Mouse (Mus musculus): ENCODE data around the gene Itgb1. TPM values are rescaled to one million over a fixed set of nuclear protein-coding genes. Genes with fewer than 3 reads are reported as not detected.

The Itgb1 gene
- 149 and 288 TPM in 2 replicates for polyA plus RNA-seq (2014; fragmentation: Nextera tagmentation; extraction: Ambion mirVana)

DNA sequence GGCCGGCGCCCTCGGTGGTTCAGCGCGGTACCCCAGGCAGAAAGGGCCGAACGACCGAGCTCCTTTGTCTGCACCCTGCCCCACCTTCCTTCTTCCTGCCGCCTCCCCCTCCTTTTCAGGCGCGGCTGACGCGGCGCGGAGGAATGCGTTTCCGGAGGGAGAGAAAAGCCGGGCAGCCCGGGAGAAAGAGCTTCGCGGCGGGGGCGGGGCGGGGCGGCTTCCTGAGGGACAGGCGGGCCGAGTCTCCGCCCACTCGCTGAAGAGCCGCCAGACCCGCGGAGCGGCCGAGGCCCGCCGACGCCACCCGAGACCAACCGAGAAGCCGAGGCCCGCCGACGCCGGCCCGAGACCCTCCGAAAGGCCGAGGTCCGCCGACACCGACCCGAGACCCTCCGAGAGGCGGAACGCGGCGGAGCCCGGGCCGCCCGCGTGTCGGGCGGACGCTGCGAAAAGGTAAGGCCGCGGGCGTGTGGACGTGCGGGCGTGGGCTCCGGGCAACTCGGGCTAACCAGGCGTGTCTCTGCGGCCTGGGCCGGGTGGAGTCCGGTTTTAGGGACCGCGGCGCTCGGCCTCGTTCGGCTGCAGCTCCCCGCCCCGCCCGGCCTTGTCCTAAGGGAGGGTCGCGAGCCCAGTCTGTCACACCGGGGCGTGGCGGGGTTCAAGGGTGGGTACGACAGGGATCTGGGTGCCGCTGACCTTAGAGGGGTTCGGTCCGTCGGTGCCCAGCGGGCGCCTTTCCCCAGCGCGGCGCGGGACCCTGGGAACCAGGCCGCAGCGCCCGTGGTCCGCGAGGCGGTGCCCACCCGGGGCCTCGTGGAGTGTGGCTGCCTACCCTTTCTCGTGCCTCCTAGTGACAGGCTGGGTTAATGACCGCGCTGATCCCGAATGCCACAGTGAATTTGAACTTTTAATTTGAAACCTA lies at the start of gene Itgb1:
Gene Itgb1 (plus strand): TSS at position 148 of the 922 bp plus-strand sequence.
- H3K27me3 ChIP-seq (ENCODE audit: control insufficient read depth, insufficient read depth, low read length) = no peaks in the 10 kb centered on the region
- H3K9me3 ChIP-seq (ENCODE audit: control insufficient read depth, low read length) = no peaks in the 10 kb centered on the region
- peak within 1 kb of the TSS; percentile 99 for H3K27ac ChIP-seq (ENCODE audit: low read depth, low read length)
- peaks cover 19% of the 10 kb centered on the region for H3K4me1 ChIP-seq (ENCODE audit: control insufficient read depth, insufficient read depth, low read length)
- peak within 1 kb of the TSS; percentile 93 for H3K4me3 ChIP-seq (ENCODE audit: low read length)
- H3K36me3 ChIP-seq (ENCODE audit: control insufficient read depth, insufficient read depth, low read length) = no peaks in the 10 kb centered on the region
- peak; percentile 96 for ATAC-seq (ENCODE audit: low FRiP score, low TSS enrichment)
- peak within 1 kb of the TSS; percentile 99 for H3K9ac ChIP-seq (ENCODE audit: low read depth, low read length)
- WGBS = under 1% methylated on average over 96 of the region's 113 CpGs
- H3K4me2 ChIP-seq (replicated peaks; ENCODE audit: low read depth, low read length) = peak within 1 kb of the TSS; percentile 76

DNA sequence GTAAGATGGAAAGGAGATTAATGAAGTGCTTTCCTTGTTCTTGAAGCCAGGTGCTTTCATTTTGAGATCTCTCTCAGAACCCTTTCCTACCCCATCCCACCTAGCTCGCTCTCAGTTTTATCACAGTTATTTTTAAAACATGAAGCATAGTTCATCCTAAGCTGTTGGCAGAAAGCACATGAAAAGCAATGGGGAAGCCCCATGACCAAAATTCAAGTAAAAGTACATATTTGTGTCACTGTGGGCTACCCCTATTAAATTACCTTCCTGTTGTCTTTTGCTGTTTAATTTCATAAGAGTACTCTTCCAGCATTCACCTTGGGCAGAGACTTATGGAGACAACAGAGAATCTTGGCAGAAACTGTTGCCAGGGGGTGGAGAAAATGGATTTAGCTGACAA lies 42.4 kb upstream of the Itgb1 start:
- ATAC-seq (ENCODE audit: low FRiP score, low TSS enrichment) = no peak
- WGBS = 71% methylated on average over 1 of the region's 1 CpGs

DNA sequence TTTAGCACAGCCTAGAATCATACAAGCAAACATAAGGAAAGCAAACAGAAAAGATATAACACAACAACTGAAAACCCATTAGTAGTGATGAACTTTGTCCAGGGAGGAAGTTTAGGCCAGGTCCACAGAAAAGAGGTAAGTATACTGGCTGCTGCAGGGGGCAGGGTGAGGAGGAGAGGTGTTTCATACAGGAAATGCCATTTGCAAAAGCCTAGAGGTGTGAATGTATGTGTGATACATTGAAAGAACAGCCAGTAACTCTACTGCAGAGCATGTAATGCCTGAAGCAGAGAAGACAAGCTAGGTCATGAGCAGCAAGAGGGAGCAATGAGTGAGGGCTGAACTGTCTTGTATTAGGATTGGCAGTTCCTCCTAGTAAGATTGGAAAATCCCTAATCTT lies 40.0 kb upstream of the Itgb1 start:
- Histone ChIP-seq H3K4me2 (replicated peaks; ENCODE audit: low read depth, low read length) (no peak overlapping the region), H3K4me3 (ENCODE audit: low read length) (no peak overlapping the region), H3K4me1 (ENCODE audit: control insufficient read depth, insufficient read depth, low read length) (no peaks in the 10 kb centered on the region), H3K9ac (ENCODE audit: low read depth, low read length) (no peak overlapping the region), H3K36me3 (ENCODE audit: control insufficient read depth, insufficient read depth, low read length) (no peaks in the 10 kb centered on the region), H3K27ac (ENCODE audit: low read depth, low read length) (no peak overlapping the region), H3K9me3 (ENCODE audit: control insufficient read depth, low read length) (no peaks in the 10 kb centered on the region), H3K27me3 (ENCODE audit: control insufficient read depth, insufficient read depth, low read length) (no peaks in the 10 kb centered on the region)
- no peak for ATAC-seq (ENCODE audit: low FRiP score, low TSS enrichment)

More for the DNA sequence above, 42.4 kb upstream of the Itgb1 start:
- no peak overlapping the region for H3K9ac ChIP-seq (ENCODE audit: low read depth, low read length)
- H3K4me2 ChIP-seq (replicated peaks; ENCODE audit: low read depth, low read length) = no peak overlapping the region
- H3K9me3 ChIP-seq (ENCODE audit: control insufficient read depth, low read length) = no peaks in the 10 kb centered on the region
- H3K4me1 ChIP-seq (ENCODE audit: control insufficient read depth, insufficient read depth, low read length) = no peaks in the 10 kb centered on the region
- H3K27me3 ChIP-seq (ENCODE audit: control insufficient read depth, insufficient read depth, low read length) = no peaks in the 10 kb centered on the region
- no peak overlapping the region for H3K27ac ChIP-seq (ENCODE audit: low read depth, low read length)
- H3K36me3 ChIP-seq (ENCODE audit: control insufficient read depth, insufficient read depth, low read length) = no peaks in the 10 kb centered on the region
- no peak overlapping the region for H3K4me3 ChIP-seq (ENCODE audit: low read length)

DNA sequence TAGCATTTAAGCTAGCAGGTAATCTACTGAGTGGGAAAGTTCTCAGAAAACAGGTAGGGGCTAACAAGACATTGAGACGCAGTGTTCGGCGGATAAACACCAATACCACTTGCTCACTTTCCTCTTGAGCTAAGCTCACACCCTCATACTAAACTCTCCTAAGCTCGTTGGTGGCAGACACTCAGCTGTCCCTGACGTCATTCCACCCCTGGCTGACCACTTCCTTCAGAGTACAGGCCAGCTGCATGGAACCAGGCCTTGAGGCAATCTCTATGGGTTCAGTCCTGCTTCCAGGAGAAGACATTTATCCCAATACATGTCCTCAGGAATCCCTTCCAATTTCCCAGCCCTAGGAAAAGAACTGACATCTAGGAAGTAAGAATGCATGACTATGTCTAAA lies 39.0 kb upstream of the Itgb1 start:
- Histone ChIP-seq H3K9me3 (ENCODE audit: control insufficient read depth, low read length) (no peaks in the 10 kb centered on the region), H3K27ac (ENCODE audit: low read depth, low read length) (no peak overlapping the region), H3K4me2 (replicated peaks; ENCODE audit: low read depth, low read length) (no peak overlapping the region), H3K9ac (ENCODE audit: low read depth, low read length) (no peak overlapping the region), H3K36me3 (ENCODE audit: control insufficient read depth, insufficient read depth, low read length) (no peaks in the 10 kb centered on the region), H3K4me1 (ENCODE audit: control insufficient read depth, insufficient read depth, low read length) (no peaks in the 10 kb centered on the region), H3K4me3 (ENCODE audit: low read length) (no peak overlapping the region), H3K27me3 (ENCODE audit: control insufficient read depth, insufficient read depth, low read length) (no peaks in the 10 kb centered on the region)
- no peak for ATAC-seq (ENCODE audit: low FRiP score, low TSS enrichment)
- 78% methylated on average over 5 of the region's 5 CpGs for WGBS

DNA sequence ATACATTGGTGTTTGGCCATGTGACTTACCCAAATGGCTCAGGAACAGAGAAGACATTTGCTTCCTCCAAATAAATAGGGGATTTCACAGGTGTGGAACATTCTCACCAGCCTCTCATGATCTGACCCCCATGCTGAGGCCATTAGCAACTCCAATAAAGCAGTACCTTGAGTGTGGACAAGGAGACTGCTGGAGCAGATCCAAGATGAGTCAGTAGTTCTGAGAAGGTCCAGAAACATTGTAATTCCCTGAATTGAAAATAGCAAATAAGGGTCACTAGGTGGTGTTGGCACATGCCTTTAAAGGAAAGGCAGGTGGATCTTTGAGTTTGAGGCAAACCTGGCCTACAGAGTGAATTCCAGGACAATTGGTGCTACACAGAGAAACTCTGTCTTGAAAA lies 37.4 kb upstream of the Itgb1 start:
- no peaks in the 10 kb centered on the region for H3K36me3 ChIP-seq (ENCODE audit: control insufficient read depth, insufficient read depth, low read length)
- no peaks in the 10 kb centered on the region for H3K4me1 ChIP-seq (ENCODE audit: control insufficient read depth, insufficient read depth, low read length)
- no peaks in the 10 kb centered on the region for H3K27me3 ChIP-seq (ENCODE audit: control insufficient read depth, insufficient read depth, low read length)
- no peaks in the 10 kb centered on the region for H3K9me3 ChIP-seq (ENCODE audit: control insufficient read depth, low read length)
- H3K4me2 ChIP-seq (replicated peaks; ENCODE audit: low read depth, low read length) = no peak overlapping the region
- H3K27ac ChIP-seq (ENCODE audit: low read depth, low read length) = no peak overlapping the region
- no peak overlapping the region for H3K9ac ChIP-seq (ENCODE audit: low read depth, low read length)
- no peak overlapping the region for H3K4me3 ChIP-seq (ENCODE audit: low read length)
- ATAC-seq (ENCODE audit: low FRiP score, low TSS enrichment) = no peak

DNA sequence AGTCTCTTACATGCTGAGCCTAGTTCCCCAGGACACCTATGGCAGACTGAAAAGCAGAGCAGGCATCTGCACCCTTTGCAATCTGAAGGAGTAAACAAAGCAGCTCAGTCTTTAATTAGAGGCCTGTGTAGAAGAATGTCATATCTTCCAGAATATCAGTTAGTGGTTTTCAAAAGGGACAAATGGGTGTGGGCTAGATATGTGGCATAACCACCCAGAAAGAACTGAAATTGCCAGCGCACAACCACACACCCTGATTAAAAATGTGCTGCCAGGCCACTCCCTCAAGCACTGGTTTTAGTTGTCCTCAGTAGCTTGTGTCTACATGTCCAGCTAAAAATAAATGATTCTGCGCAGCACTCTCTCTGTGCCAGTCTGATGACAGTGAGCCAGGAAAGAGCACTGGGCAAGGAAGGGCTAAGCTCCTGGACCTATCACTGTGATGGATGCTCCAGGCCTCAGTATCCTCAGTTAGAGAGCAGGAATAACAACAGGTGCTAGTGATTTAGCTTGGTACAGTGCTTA lies 35.1 kb upstream of the Itgb1 start:
- H3K27me3 ChIP-seq (ENCODE audit: control insufficient read depth, insufficient read depth, low read length) = no peaks in the 10 kb centered on the region
- H3K9me3 ChIP-seq (ENCODE audit: control insufficient read depth, low read length) = no peaks in the 10 kb centered on the region
- H3K9ac ChIP-seq (ENCODE audit: low read depth, low read length) = no peak overlapping the region
- no peak overlapping the region for H3K4me2 ChIP-seq (replicated peaks; ENCODE audit: low read depth, low read length)
- no peak overlapping the region for H3K4me3 ChIP-seq (ENCODE audit: low read length)
- H3K27ac ChIP-seq (ENCODE audit: low read depth, low read length) = no peak overlapping the region
- no peaks in the 10 kb centered on the region for H3K36me3 ChIP-seq (ENCODE audit: control insufficient read depth, insufficient read depth, low read length)
- 0 out of 2 replicates have a peak, but pooled peaks cover 4% of the 10 kb centered on the region for H3K4me1 ChIP-seq (ENCODE audit: control insufficient read depth, insufficient read depth, low read length)
- ATAC-seq (ENCODE audit: low FRiP score, low TSS enrichment) = no peak
- WGBS = 84% methylated on average over 2 of the region's 2 CpGs

DNA sequence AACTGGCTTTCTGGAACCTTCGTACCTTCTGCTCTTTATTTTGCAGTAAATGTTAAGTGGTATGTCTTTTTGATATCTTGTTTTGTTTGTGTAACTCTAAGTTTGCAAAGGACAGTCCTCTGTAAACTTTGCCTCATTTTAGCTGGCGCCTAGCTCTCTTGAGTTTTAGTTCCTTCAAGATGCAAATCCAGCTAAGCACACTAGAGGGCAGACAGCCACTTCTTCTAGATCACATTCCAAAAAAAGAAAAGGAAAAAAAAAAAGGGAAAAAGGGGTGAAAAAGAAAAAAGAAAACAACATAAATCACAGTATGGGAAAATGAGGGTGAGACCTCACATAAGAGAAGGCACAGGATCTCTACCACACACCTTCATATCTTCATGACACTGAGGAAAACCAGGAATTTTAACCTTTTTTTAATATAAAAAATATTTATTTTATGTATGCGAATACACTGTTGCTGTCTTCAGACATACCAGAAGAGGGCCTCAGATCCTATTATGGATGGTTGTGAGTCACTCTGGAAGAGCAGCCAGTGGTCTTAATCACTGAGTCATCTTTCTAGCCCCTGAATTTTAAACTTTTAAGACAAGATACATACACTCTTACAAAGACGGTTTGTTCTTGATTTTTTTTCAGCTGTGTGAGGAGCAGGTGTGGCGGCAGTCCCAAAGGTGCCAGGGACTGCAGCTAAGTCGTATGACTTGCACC lies 32.9 kb upstream of the Itgb1 start:
- WGBS = 49% methylated on average over 6 of the region's 6 CpGs
- no peak for ATAC-seq (ENCODE audit: low FRiP score, low TSS enrichment)

DNA sequence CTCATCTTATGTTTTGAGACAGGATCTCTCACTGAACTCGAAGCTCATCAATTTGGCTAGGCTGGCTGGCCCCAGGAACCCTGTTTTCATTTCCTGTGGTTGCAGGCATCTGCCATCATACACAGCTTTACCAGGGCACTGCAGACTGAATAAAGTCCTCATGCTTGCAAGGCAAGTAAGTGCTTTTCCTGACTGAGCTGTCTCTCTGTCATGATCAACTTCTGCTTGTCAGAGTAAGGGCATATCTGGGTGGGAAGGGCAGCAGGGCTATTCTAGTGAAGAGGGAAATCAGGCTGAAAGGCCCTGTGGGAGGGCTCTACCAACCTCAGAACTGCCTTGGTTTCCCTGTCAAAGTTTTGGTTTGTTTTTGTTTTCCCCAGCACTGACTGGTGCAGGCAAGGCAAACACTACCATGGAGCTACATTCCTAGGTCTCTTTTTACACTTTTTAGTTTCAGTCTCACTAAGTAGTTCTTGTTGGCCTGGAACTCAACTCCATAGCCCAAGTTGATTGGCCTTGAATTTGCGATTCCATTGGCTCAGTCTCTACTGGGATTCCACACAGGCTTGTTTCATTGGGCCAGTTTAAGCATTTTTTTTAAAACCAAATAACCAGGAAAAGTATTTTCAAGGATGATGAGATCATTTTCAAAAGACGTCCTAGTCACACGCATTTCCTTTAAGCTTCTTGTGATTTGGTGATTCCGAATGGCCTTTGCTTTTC lies 31.7 kb upstream of the Itgb1 start:
- H3K36me3 ChIP-seq (ENCODE audit: control insufficient read depth, insufficient read depth, low read length) = no peaks in the 10 kb centered on the region
- WGBS = 34% methylated on average over 5 of the region's 5 CpGs
- peak overlapping the region; percentile 90 for H3K27ac ChIP-seq (ENCODE audit: low read depth, low read length)
- 0 out of 2 replicates have a peak, but pooled peaks cover 4% of the 10 kb centered on the region for H3K4me1 ChIP-seq (ENCODE audit: control insufficient read depth, insufficient read depth, low read length)
- peak overlapping the region; percentile 48 for H3K4me2 ChIP-seq (replicated peaks; ENCODE audit: low read depth, low read length)
- H3K9me3 ChIP-seq (ENCODE audit: control insufficient read depth, low read length) = no peaks in the 10 kb centered on the region
- ATAC-seq (ENCODE audit: low FRiP score, low TSS enrichment) = no peak
- H3K27me3 ChIP-seq (ENCODE audit: control insufficient read depth, insufficient read depth, low read length) = no peaks in the 10 kb centered on the region
- no peak overlapping the region for H3K9ac ChIP-seq (ENCODE audit: low read depth, low read length)
- no peak overlapping the region for H3K4me3 ChIP-seq (ENCODE audit: low read length)

More for the DNA sequence above, 32.9 kb upstream of the Itgb1 start:
- no peaks in the 10 kb centered on the region for H3K36me3 ChIP-seq (ENCODE audit: control insufficient read depth, insufficient read depth, low read length)
- H3K27ac ChIP-seq (ENCODE audit: low read depth, low read length) = no peak overlapping the region
- H3K9ac ChIP-seq (ENCODE audit: low read depth, low read length) = no peak overlapping the region
- no peaks in the 10 kb centered on the region for H3K9me3 ChIP-seq (ENCODE audit: control insufficient read depth, low read length)
- H3K4me3 ChIP-seq (ENCODE audit: low read length) = no peak overlapping the region
- H3K4me1 ChIP-seq (ENCODE audit: control insufficient read depth, insufficient read depth, low read length) = 0 out of 2 replicates have a peak, but pooled peaks cover 4% of the 10 kb centered on the region
- H3K4me2 ChIP-seq (replicated peaks; ENCODE audit: low read depth, low read length) = no peak overlapping the region
- H3K27me3 ChIP-seq (ENCODE audit: control insufficient read depth, insufficient read depth, low read length) = no peaks in the 10 kb centered on the region
